Mouse (Mus musculus) gastrocnemius, postnatal 36 days (tissue): Measurements from ENCODE around the gene Ift122. TPM values are rescaled to one million over a fixed set of nuclear protein-coding genes. Genes with fewer than 3 reads are reported as not detected.

Experiments used
- DNase-seq, 2 experiments: peaks; one replicate each; pipeline ENCODE4 v3.0.0; 2022
- intact Hi-C: fragments of 180-260 bp; cut with DNase I; formaldehyde crosslinking; loops from one replicate; pipeline ENCODE4 v1.15.1; 2025
- total RNA-seq, 2 experiments: library from RNA; stranded (reverse); gene quantifications; 2 replicates each; pipeline ENCODE4 v1.2.3; 2021

The Ift122 gene
- total RNA-seq, 2 experiments from 2014 or later: 4.0 to 8.8 TPM

DNA sequence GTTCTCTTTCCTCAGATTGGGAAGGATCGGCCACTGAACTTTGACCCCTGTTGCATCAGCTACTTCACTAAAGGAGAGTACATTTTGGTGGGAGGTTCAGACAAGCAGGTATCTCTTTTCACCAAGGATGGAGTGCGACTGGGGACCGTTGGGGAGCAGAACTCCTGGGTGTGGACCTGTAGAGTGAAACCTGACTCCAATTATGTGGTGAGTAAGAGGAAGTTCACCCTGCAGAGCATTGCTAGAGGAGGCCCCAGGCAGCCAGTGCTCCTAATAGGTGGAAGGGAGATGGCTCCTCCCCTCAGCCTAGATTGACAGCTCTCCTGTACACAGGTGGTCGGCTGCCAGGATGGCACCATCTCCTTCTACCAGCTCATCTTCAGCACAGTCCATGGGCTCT lies 33.6 kb downstream of the Ift122 start:
- DNase-seq: no peak

DNA sequence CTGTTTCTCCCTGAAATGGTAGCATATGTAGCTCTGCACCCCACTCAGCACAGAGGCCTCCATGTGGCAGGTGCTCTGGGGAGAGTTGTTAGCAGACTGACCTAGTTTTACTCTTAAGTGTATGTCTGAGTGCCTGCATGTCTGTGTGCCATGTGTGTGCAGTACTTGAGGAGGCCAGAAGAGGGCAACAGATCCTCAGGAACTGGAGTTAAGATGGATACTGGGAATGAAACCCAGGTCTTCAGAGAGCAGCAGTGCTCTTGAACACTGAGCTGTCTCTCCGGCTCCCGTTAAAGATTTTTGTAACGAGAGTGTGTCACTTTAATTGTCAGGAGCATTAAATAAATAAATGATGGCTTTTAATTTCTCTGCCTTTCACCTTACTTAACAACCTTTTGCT lies 35.0 kb downstream of the Ift122 start:
- DNase-seq: no peak
- intact Hi-C loops: no loop called here

More for the DNA sequence above, 33.6 kb downstream of the Ift122 start:
- intact Hi-C loops: no loop called here

DNA sequence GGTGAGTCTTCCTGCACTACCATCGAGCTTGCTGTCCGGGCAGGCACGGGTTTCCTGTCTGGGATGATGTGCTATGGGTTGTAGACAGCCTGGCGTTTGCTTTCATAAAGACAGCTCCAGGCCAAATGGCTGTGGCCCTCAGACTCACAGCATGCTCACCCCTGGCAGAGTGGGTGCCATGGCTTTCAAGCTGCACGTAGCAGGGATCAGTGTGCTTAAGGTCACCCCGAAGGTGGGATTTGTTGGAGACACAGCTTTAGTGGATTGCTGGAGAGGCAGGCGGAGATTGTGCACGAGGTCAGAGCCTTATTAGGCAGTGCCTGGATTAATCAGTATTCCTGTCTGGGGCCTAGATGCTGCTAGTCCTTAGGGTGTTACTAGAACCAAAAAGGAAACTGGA lies 37.3 kb downstream of the Ift122 start:
- intact Hi-C loops: no loop called here
- DNase-seq: no peak

DNA sequence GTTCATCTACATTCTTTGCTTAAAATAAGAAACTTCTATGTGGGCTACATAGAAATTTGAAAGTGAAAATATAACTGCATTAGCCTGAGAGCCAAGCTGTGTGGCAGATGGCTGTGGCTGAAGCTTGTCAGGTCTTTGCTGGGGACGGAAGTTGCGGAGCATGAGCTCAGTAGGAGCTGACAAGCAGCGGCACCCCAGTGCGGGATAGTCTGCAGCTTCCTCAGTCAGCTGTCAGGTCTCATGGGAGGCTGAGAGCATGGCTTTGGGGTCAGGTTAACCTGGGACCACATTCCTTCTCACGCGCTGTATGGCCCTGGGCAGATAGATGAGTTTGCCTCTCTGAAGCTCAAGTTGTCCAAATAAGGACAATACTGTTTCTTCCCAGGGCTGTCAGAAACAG lies 37.8 kb downstream of the Ift122 start:
- DNase-seq: no peak
- intact Hi-C loops: no loop called here

DNA sequence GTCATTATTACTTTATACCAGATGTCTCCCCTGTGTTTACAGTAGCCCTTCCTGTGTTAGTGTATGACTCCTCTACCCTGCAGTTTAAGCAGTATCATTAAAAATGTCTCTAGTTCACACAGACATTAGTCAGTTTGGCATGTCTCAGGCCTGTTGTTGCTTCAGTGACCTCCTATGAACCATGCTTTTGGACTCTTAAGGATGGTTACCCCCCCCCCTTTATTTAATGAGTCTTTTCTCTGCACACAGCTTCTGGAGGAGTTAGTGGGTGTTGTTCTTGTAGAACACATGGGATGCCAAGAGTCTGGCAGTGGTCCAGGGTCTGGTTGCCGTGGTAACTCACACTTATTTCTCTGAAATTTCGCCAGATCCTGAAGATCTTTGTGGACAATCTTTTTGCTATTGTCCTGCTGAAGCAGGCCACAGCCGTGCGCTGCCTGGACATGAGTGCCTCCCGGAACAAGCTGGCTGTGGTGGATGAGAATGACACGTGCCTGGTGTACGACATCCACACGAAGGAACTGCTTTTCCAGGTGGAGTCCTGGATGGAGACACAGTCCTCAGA lies 38.3 kb downstream of the Ift122 start:
- intact Hi-C loops: no loop called here
- peak in 1 of 2 experiments; percentile 34 for DNase-seq

DNA sequence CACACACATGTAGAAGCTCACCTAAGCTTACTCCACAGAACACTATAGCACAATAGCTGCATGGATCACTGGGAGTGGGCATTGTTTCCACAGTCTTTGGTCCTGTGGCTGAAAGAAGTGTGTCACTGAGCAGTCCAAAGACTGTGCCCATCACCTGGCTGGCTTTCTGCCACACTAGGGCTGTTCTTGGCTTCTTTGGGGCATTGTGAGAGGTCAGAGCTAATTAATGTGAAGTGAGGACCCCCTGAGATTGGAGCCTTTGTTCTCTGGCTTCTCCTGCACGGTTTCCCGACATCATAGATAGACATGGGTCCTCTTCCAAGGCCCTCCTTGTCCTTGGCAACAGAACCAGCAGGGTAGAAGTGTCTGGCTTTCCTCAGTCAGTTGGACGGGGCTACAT lies 39.1 kb downstream of the Ift122 start:
- intact Hi-C loops: no loop called here
- DNase-seq: no peak

DNA sequence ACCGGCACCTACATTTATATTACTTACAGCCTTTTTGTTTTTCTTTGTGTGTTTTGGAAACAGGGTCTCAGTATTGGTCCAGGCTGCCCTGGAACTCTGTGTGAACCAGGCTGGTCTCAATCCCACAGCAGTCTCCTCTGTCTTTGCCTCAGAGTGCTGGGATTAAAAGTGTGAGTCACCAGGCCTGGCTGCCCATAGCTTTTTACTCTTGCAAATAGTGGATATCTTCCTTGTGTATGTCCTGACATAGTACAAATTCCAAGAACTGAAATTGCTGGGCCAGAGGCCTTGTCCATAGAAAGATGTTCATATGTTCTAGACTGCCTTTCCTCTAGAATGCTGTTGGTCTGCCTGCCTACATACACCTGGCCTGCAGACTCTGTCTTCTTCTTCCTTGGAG lies 43.1 kb downstream of the Ift122 start:
- no peak for DNase-seq
- intact Hi-C loops: loop anchor here (5.0 kb wide), 1 partner anchor 44 kb away; the partner anchor contains the start of genes Ift122 and Mbd4

DNA sequence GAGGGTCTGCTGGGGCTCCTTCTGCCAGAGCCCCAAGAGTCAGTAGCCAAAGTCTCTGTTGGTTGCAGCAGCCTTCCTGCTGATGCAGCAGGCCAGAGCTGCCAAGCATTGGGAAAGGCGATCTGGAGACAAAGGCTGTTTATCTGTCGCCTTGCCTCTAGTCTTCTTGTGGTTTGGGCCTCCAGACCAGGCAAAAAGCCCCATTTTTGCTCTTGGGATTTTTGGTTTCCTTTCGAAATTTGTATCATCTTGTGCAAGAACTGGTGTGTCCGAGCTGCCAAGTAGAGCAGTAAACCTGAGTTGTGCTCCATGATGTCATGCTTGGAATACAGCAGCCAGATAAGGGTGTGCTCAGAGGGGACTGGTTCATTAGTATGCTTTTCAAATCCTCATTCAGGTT lies 43.8 kb downstream of the Ift122 start:
- intact Hi-C loops: loop anchor here (5.0 kb wide), 1 partner anchor 45 kb away; the partner anchor contains the start of genes Ift122 and Mbd4
- peak in 1 of 2 experiments; percentile 58 for DNase-seq

DNA sequence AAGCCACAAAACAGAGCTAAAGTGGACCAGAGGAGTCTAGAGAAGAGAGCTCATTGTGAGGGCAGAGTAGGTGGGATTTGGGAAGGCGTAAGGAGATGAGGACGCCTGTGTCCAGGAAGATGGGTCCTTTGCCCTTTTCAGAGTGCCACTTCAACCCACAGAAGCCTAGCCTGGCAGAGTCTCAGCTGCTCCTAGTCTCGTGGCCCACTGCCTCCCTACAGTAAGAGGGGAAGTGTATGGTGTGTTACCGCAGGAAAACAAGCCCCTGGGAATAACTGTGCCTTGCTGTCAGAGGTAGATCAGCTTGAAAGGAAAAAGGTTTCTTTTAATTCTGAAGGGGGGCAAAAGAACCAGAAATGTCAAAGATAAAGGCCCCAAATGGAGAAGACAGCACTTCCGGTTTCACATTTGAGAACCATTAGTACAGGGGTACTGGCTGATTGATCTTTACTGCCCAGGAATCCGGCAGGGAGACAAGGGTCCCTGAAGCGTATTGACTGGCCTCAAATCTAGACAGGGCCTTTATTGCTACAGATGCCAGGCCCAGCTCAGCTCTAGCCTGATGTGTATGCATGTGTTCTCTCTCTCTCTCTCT lies 44.8 kb downstream of the Ift122 start:
- DNase-seq: no peak
- intact Hi-C loops: loop anchor here (5.0 kb wide), 1 partner anchor 46 kb away; the partner anchor contains the start of genes Ift122 and Mbd4

DNA sequence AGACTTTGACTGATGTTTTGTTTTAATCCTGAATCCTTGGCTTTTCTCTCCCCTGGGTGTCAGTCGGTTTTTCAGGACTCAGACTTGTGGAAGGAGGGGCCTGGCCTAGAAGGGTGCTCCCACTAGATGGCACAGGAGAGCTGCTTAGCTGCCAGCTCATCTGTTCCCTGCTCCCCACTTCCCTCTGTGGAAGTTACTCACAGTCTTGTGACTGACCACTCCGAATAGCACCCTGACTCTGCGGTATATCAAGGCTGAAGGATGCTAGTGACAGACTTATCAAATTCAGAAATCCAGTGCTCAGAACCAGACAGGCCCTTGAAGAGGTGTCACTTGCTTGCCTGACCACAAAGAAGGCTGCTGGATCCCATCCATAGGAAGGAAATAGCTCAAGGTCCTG lies 47.8 kb downstream of the Ift122 start:
- DNase-seq: peak; percentile 68 to 71
- intact Hi-C loops: loop anchor here (1.0 to 5.0 kb wide), 3 partner anchors 61 to 236 kb away; no protein-coding TSS in a partner anchor

DNA sequence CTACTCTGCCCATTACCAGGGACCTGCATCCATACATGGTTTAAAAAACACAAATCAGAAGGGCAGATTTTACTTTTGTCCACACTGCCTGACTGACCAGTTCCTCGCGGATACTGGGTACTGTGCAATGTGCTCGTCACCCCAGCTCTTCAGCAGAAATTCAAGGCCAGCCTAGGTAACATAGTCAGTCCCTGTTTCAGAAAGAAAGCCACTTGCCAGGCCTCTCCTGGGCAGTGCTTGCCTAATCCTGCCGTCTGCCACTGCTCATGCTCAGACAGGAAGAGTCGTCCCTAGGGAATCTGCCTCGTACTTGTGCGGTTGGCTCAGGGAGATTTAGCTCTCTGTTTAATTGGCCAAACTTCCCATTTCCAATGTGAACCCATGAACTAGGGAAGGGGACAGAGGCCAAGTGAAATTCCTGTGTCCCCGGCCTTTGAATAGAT lies 48.2 kb downstream of the Ift122 start:
- DNase-seq: peak in 1 of 2 experiments; percentile 30
- intact Hi-C loops: loop anchor here (1.0 to 5.0 kb wide), 3 partner anchors 61 to 236 kb away; no protein-coding TSS in a partner anchor

DNA sequence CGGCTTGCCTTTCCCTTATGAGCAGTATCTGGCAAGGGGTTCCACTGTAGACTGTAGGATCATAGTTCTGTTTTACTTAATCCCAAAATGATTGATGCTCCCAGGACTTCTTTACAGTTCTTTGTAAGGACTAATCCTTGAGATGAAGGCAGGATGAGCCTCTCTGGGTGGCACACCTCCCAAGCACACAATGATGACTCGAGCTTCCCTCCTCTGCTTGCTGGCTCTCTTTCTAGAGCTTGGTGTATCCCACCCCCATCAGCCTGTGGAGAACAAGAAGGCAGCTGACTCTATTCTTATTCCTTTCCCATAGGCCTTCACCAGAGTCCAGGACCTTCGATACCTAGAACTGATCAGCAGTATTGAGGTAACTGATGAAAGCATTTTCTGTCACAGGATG lies 49.3 kb downstream of the Ift122 start:
- DNase-seq: no peak
- intact Hi-C loops: loop anchor here (5.0 kb wide), 2 partner anchors 60 to 235 kb away; no protein-coding TSS in a partner anchor

DNA sequence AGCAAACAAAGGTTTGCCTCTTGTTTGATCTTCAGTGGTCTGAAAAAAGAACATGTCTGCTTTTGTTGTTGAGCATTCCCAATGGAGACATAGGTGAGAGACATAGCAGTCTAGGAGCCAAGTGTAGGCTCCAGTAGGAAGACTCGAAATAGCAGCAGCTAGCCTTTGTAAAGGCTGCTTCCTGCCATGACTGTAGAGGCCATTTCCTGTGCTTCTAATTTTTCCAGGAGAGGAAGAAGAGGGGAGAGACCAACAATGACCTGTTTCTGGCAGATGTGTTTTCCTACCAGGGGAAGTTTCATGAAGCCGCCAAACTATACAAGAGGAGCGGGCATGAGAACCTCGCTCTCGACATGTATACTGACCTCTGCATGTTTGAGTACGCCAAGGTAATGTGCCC lies 52.3 kb downstream of the Ift122 start:
- no peak for DNase-seq
- intact Hi-C loops: no loop called here

DNA sequence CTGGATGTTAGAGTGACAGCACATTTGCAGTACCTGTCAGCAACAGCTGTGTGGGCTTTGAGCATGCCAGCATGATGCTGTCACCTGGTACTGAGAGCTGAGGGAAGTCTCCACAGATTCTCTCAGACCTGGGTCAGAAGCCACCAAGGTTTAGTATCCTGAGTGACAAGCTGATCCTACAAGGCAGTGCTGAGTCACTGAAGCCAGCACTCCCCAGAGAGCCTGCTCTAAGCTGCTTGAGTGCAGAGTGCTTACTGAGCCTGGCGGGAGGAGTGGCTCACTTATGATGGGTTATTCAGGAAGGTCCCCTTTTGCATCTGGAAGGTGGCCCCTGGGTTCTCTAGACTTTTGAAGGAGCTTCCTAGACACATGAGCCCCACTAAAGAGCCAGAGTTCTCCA lies 53.2 kb downstream of the Ift122 start:
- DNase-seq: no peak
- intact Hi-C loops: no loop called here

DNA sequence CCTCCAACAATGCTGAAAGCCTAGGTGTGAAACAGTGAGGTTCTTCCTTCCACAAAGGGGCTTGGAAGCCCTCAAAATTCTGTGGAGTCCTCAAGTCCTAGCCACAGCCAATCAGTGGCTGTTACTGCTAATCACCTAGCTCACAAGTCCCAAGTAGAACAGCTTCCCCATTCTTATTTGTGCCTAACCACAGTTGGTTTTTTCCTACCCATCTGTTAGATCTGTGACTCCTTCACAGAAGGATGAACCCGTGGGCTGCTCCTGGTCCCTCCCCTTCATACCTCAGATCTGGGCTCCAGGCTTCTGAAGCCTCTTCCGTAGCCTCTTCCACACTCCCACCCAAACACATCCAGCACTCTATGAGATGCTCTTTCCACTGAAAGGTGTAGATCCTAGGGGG lies 53.6 kb downstream of the Ift122 start:
- DNase-seq: no peak
- intact Hi-C loops: no loop called here

DNA sequence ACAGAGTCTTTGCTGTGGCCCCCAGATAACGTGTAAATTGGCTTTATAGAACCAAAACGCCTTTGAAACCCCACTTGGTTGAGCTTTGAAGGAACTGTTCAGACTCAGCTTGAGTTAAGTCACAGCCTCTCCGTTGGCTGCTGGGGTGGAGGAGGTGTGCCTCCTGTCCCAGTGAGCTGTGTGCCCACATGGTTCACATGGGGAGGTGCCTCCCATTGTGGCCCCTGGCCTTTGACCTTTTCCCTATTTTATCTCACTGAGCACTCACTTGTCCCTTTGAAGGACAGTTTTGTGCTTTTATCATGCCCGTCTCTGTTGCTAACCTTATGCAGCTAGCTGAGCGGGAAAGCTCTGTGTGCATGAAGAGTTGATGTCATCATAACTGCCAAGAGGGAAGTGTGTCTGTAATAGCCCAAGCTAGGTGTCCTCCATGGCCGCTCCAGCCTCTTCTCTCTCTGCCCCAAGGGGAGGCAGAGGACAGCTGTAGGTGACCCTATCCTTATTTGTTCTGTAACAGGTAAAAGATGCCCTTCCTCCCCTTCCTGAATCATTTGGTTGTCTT lies 55.2 kb downstream of the Ift122 start:
- intact Hi-C loops: no loop called here
- DNase-seq: no peak

DNA sequence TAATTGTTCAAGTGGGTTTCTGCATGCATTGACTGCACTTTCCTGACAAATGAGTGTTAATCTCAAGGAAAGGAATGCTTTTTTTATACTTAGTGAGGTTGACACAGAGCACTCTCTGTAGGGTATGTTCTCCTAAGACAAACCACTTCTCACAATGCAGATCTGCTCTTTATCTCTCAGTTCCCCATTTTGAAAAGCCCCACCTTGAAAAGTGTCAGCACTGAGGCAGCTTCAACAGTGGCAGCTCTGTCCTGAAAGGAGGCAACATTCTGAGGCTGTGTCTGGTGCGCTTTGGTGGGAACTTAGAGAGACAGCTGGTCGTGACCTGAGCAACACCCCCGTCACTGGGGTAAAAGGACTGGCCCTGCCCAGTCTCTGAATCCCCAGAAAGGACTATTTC lies 55.8 kb downstream of the Ift122 start:
- no peak for DNase-seq
- intact Hi-C loops: no loop called here

DNA sequence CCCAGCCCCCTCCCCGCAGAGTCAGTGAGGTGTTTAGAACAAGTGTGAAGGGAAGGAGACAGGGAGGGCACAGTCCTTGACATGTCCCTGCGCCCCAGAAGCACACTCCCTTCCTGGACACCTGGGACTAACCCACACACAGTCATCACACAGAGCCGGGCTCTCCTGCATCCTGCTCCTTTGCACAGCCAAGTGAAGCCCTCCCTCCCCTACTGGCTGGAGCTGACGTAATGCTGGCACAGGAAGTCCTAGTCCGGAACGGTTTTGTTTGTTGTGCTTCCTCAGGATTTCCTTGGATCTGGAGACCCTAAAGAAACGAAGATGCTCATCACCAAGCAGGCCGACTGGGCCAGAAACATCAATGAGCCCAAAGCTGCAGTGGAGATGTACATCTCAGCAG lies 56.7 kb downstream of the Ift122 start:
- intact Hi-C loops: loop anchor here (5.0 kb wide), 1 partner anchor 42 kb away; no protein-coding TSS in a partner anchor
- DNase-seq: peak in 1 of 2 experiments; percentile 36

DNA sequence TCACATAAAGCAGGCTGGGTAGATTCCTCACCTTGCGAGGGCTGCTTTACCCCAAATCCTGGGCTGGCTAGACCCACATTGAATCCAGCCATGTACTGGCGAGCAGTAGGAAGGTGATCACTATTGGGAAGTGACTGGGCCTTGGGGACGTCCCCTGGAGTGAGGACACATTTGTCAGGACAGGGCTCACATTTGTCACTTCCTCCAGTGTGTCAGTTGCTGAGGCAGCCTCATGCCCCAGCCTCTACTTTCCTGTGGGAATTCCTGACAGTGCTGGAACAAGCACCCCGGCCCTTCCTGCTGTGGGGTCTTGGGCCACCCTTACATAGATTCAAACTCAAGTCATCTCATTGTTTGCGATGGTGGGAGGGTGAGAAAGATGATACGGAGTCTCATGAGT lies 58.5 kb downstream of the Ift122 start:
- intact Hi-C loops: loop anchor here (5.0 kb wide), 1 partner anchor 41 kb away; no protein-coding TSS in a partner anchor
- DNase-seq: no peak

DNA sequence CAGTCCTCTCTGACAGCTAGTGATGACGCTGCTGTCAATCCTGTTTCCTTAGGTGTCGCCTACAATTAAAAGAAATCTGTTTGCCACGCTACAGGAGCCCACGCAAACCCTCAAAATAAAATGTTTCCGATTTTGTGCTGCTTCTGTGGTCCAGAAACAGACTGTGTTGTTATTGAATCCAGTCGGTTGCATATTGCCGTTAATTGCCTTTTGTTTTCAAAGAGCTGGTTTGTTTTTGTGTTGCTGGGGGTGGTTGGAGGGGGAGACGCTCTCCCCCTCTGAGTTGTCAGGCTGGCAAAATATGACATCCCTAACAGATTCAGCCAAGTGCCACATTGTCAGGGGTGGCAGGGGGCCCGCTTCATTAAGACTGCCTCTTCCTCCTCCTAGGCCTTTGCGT lies 60.2 kb downstream of the Ift122 start:
- intact Hi-C loops: loop anchor here (5.0 kb wide), 1 partner anchor 39 kb away; no protein-coding TSS in a partner anchor
- DNase-seq: no peak

DNA sequence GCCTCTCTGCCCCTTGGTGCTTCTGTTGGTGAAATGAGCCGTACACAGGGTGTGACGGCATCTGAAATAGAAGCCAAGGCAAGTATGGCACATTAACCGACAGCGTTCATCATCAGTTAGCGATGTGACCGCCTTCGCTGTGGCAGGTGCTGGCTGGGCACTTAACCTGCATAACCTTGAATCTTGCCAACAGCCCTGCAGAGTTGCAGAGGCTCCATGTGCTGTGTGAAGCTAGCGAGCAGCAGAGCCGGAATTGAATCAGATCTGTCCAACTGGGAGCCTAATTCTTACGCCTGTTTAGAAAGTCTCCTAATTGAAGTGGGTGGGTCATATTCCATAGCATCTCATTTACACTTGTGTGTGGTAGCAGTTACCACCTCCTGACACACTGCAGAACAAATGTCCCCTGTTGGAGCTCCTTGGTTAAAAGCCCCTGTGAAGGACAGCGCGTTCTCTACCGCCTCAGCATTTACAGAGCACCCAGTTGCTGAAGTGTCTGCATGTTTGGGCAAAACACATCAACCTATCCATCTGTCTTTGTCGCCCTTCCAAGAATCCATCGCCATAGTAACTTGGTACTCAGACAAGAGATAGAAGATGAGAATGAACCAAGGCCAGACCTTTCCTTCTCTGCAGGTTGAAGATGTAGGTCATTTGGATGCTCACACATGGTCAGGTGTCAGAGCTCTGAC lies 61.4 kb downstream of the Ift122 start:
- no peak for DNase-seq

More for the DNA sequence above, 61.4 kb downstream of the Ift122 start:
- intact Hi-C loops: loop anchor here (5.0 kb wide), 1 partner anchor 38 kb away; no protein-coding TSS in a partner anchor
